Mouse (Mus musculus): ENCODE data around the gene 3100002H09Rik. TPM values are rescaled to one million over a fixed set of nuclear protein-coding genes. Genes with fewer than 3 reads are reported as not detected.

The 3100002H09Rik gene
- total RNA-seq, 2 experiments from 2014 or later: not detected

Other genes starting within 250 kb of the 3100002H09Rik start
- gene Pou3f1, start 46.0 kb upstream of the 3100002H09Rik start, total RNA-seq (2021): under 1 TPM; 0.24 to 0.27 TPM
- gene Utp11, start 82.8 kb upstream of the 3100002H09Rik start, total RNA-seq (2021): 10 to 100 TPM; 29.4 to 29.9 TPM
- 10 to 100 TPM in 1 of 2 experiments, 1 to 10 TPM in 1; 9.5 to 15.8 TPM for gene Fhl3, start 89.9 kb upstream of the 3100002H09Rik start, total RNA-seq (2021)
- 10 to 100 TPM; 39.2 to 40.3 TPM for gene Sf3a3, start 104.0 kb upstream of the 3100002H09Rik start, total RNA-seq (2021)
- gene Inpp5b, start 131.0 kb upstream of the 3100002H09Rik start, total RNA-seq (2021): 10 to 100 TPM; 20.4 to 25.4 TPM
- 10 to 100 TPM; 24.0 to 24.7 TPM for gene Mtf1, start 191.3 kb upstream of the 3100002H09Rik start, total RNA-seq (2021)
- 10 to 100 TPM; 34.9 to 42.9 TPM for gene Yrdc, start 239.9 kb upstream of the 3100002H09Rik start, total RNA-seq (2021)
- 10 to 100 TPM; 49.6 to 54.7 TPM for gene 1110065P20Rik, start 240.4 kb upstream of the 3100002H09Rik start, total RNA-seq (2021)

Measured in adrenal gland, postnatal 10 days (tissue).